Mouse (Mus musculus): ENCODE measurements around the gene St6galnac5. TPM values are rescaled to one million over a fixed set of nuclear protein-coding genes. Genes with fewer than 3 reads are reported as not detected.

The St6galnac5 gene
- polyA plus RNA-seq, 1 experiment from 2014 or later, result 1.5 TPM

- Histone ChIP-seq H3K4me3 (ENCODE audit: low read depth, low read length) (no peak overlapping the region), H3K4me1 (ENCODE audit: control insufficient read depth, insufficient read depth, low read length) (no peaks in the 10 kb centered on the region), H3K36me3 (ENCODE audit: control insufficient read depth, insufficient read depth, low read length) (no peaks in the 10 kb centered on the region), H3K9ac (replicated peaks; ENCODE audit: low read depth, low read length) (no peak overlapping the region), H3K27me3 (ENCODE audit: control insufficient read depth, insufficient read depth, low read length) (no peaks in the 10 kb centered on the region), H3K27ac (ENCODE audit: low read length) (no peak overlapping the region), H3K4me2 (replicated peaks; ENCODE audit: low read depth, low read length) (no peak overlapping the region), H3K9me3 (ENCODE audit: control insufficient read depth, low read depth, low read length) (no peaks in the 10 kb centered on the region)
- 85% methylated on average over 11 of the region's 11 CpGs for WGBS
- no peak for ATAC-seq (ENCODE audit: insufficient number of reproducible peaks, insufficient read depth, low FRiP score, low read depth)
Measured at GRCm38 (mm10) chr3:152947031-152947640, 34.9 kb downstream of the St6galnac5 start.

GRCm38 (mm10) chr3:152944766-152945165 lies 37.3 kb downstream of the St6galnac5 start:
- Histone ChIP-seq H3K27ac (ENCODE audit: low read length) (no peak overlapping the region), H3K9me3 (ENCODE audit: control insufficient read depth, low read depth, low read length) (no peaks in the 10 kb centered on the region), H3K27me3 (ENCODE audit: control insufficient read depth, insufficient read depth, low read length) (no peaks in the 10 kb centered on the region), H3K4me2 (replicated peaks; ENCODE audit: low read depth, low read length) (no peak overlapping the region), H3K9ac (replicated peaks; ENCODE audit: low read depth, low read length) (no peak overlapping the region), H3K4me3 (ENCODE audit: low read depth, low read length) (no peak overlapping the region), H3K36me3 (ENCODE audit: control insufficient read depth, insufficient read depth, low read length) (no peaks in the 10 kb centered on the region), H3K4me1 (ENCODE audit: control insufficient read depth, insufficient read depth, low read length) (no peaks in the 10 kb centered on the region)
- no peak for ATAC-seq (ENCODE audit: insufficient number of reproducible peaks, insufficient read depth, low FRiP score, low read depth)
- WGBS, result 57% methylated on average over 3 of the region's 3 CpGs

- peak; percentile 71; the same call in 1 of the 2 replicates for ATAC-seq (ENCODE audit: insufficient number of reproducible peaks, insufficient read depth, low FRiP score, low read depth)
- Histone ChIP-seq H3K9ac (replicated peaks; ENCODE audit: low read depth, low read length) (no peak overlapping the region), H3K27me3 (ENCODE audit: control insufficient read depth, insufficient read depth, low read length) (no peaks in the 10 kb centered on the region), H3K9me3 (ENCODE audit: control insufficient read depth, low read depth, low read length) (no peaks in the 10 kb centered on the region), H3K36me3 (ENCODE audit: control insufficient read depth, insufficient read depth, low read length) (no peaks in the 10 kb centered on the region), H3K4me2 (replicated peaks; ENCODE audit: low read depth, low read length) (no peak overlapping the region), H3K27ac (ENCODE audit: low read length) (no peak overlapping the region), H3K4me3 (ENCODE audit: low read depth, low read length) (no peak overlapping the region), H3K4me1 (ENCODE audit: control insufficient read depth, insufficient read depth, low read length) (no peaks in the 10 kb centered on the region)
- 69% methylated on average over 11 of the region's 11 CpGs for WGBS
Measured at GRCm38 (mm10) chr3:152942985-152943384, 39.1 kb downstream of the St6galnac5 start.

- Histone ChIP-seq H3K4me1 (ENCODE audit: control insufficient read depth, insufficient read depth, low read length) (no peaks in the 10 kb centered on the region), H3K9ac (replicated peaks; ENCODE audit: low read depth, low read length) (no peak overlapping the region), H3K4me3 (ENCODE audit: low read depth, low read length) (no peak overlapping the region), H3K4me2 (replicated peaks; ENCODE audit: low read depth, low read length) (no peak overlapping the region), H3K9me3 (ENCODE audit: control insufficient read depth, low read depth, low read length) (no peaks in the 10 kb centered on the region), H3K27me3 (ENCODE audit: control insufficient read depth, insufficient read depth, low read length) (no peaks in the 10 kb centered on the region), H3K27ac (ENCODE audit: low read length) (no peak overlapping the region), H3K36me3 (ENCODE audit: control insufficient read depth, insufficient read depth, low read length) (no peaks in the 10 kb centered on the region)
- 73% methylated on average over 5 of the region's 5 CpGs for WGBS
- ATAC-seq (ENCODE audit: insufficient number of reproducible peaks, insufficient read depth, low FRiP score, low read depth), result no peak
Measured at GRCm38 (mm10) chr3:152941671-152942070, 40.4 kb downstream of the St6galnac5 start.

GRCm38 (mm10) chr3:152936313-152936712 lies 45.7 kb downstream of the St6galnac5 start:
- no peaks in the 10 kb centered on the region for H3K4me1 ChIP-seq (ENCODE audit: control insufficient read depth, insufficient read depth, low read length)
- ATAC-seq (ENCODE audit: insufficient number of reproducible peaks, insufficient read depth, low FRiP score, low read depth), result no peak

GRCm38 (mm10) chr3:152933737-152934136 lies 48.3 kb downstream of the St6galnac5 start:
- H3K9ac ChIP-seq (replicated peaks; ENCODE audit: low read depth, low read length), result no peak overlapping the region
- H3K27ac ChIP-seq (ENCODE audit: low read length), result no peak overlapping the region
- no peaks in the 10 kb centered on the region for H3K27me3 ChIP-seq (ENCODE audit: control insufficient read depth, insufficient read depth, low read length)
- no peak overlapping the region for H3K4me3 ChIP-seq (ENCODE audit: low read depth, low read length)
- no peaks in the 10 kb centered on the region for H3K4me1 ChIP-seq (ENCODE audit: control insufficient read depth, insufficient read depth, low read length)
- H3K9me3 ChIP-seq (ENCODE audit: control insufficient read depth, low read depth, low read length), result no peaks in the 10 kb centered on the region
- H3K36me3 ChIP-seq (ENCODE audit: control insufficient read depth, insufficient read depth, low read length), result no peaks in the 10 kb centered on the region
- H3K4me2 ChIP-seq (replicated peaks; ENCODE audit: low read depth, low read length), result no peak overlapping the region
- ATAC-seq (ENCODE audit: insufficient number of reproducible peaks, insufficient read depth, low FRiP score, low read depth), result no peak
- WGBS, result 87% methylated on average over 3 of the region's 3 CpGs

More at GRCm38 (mm10) chr3:152936313-152936712, 45.7 kb downstream of the St6galnac5 start:
- WGBS, result 87% methylated on average over 3 of the region's 3 CpGs
- H3K36me3 ChIP-seq (ENCODE audit: control insufficient read depth, insufficient read depth, low read length), result no peaks in the 10 kb centered on the region
- H3K27ac ChIP-seq (ENCODE audit: low read length), result no peak overlapping the region
- H3K4me2 ChIP-seq (replicated peaks; ENCODE audit: low read depth, low read length), result no peak overlapping the region
- H3K9me3 ChIP-seq (ENCODE audit: control insufficient read depth, low read depth, low read length), result no peaks in the 10 kb centered on the region
- no peaks in the 10 kb centered on the region for H3K27me3 ChIP-seq (ENCODE audit: control insufficient read depth, insufficient read depth, low read length)
- H3K9ac ChIP-seq (replicated peaks; ENCODE audit: low read depth, low read length), result no peak overlapping the region
- H3K4me3 ChIP-seq (ENCODE audit: low read depth, low read length), result no peak overlapping the region

- Histone ChIP-seq H3K27me3 (ENCODE audit: control insufficient read depth, insufficient read depth, low read length) (no peaks in the 10 kb centered on the region), H3K9ac (replicated peaks; ENCODE audit: low read depth, low read length) (no peak overlapping the region), H3K36me3 (ENCODE audit: control insufficient read depth, insufficient read depth, low read length) (no peaks in the 10 kb centered on the region), H3K4me3 (ENCODE audit: low read depth, low read length) (no peak overlapping the region), H3K4me1 (ENCODE audit: control insufficient read depth, insufficient read depth, low read length) (no peaks in the 10 kb centered on the region), H3K27ac (ENCODE audit: low read length) (no peak overlapping the region), H3K4me2 (replicated peaks; ENCODE audit: low read depth, low read length) (no peak overlapping the region), H3K9me3 (ENCODE audit: control insufficient read depth, low read depth, low read length) (no peaks in the 10 kb centered on the region)
- 81% methylated on average over 2 of the region's 2 CpGs for WGBS
- no peak for ATAC-seq (ENCODE audit: insufficient number of reproducible peaks, insufficient read depth, low FRiP score, low read depth)
Measured at GRCm38 (mm10) chr3:152932544-152932943, 49.5 kb downstream of the St6galnac5 start.

- H3K4me3 ChIP-seq (ENCODE audit: low read depth, low read length), result no peak overlapping the region
- no peaks in the 10 kb centered on the region for H3K4me1 ChIP-seq (ENCODE audit: control insufficient read depth, insufficient read depth, low read length)
- WGBS, result 76% methylated on average over 4 of the region's 4 CpGs
- H3K27ac ChIP-seq (ENCODE audit: low read length), result no peak overlapping the region
- no peak overlapping the region for H3K4me2 ChIP-seq (replicated peaks; ENCODE audit: low read depth, low read length)
- no peak for ATAC-seq (ENCODE audit: insufficient number of reproducible peaks, insufficient read depth, low FRiP score, low read depth)
- H3K27me3 ChIP-seq (ENCODE audit: control insufficient read depth, insufficient read depth, low read length), result no peaks in the 10 kb centered on the region
- H3K9me3 ChIP-seq (ENCODE audit: control insufficient read depth, low read depth, low read length), result no peaks in the 10 kb centered on the region
- H3K36me3 ChIP-seq (ENCODE audit: control insufficient read depth, insufficient read depth, low read length), result no peaks in the 10 kb centered on the region
- H3K9ac ChIP-seq (replicated peaks; ENCODE audit: low read depth, low read length), result no peak overlapping the region
Measured at GRCm38 (mm10) chr3:152932096-152932495, 50.0 kb downstream of the St6galnac5 start.

- WGBS, result 84% methylated on average over 3 of the region's 3 CpGs
- Histone ChIP-seq H3K36me3 (ENCODE audit: control insufficient read depth, insufficient read depth, low read length) (no peaks in the 10 kb centered on the region), H3K27ac (ENCODE audit: low read length) (no peak overlapping the region), H3K4me2 (replicated peaks; ENCODE audit: low read depth, low read length) (no peak overlapping the region), H3K9me3 (ENCODE audit: control insufficient read depth, low read depth, low read length) (no peaks in the 10 kb centered on the region), H3K27me3 (ENCODE audit: control insufficient read depth, insufficient read depth, low read length) (no peaks in the 10 kb centered on the region), H3K4me3 (ENCODE audit: low read depth, low read length) (no peak overlapping the region), H3K9ac (replicated peaks; ENCODE audit: low read depth, low read length) (no peak overlapping the region), H3K4me1 (ENCODE audit: control insufficient read depth, insufficient read depth, low read length) (no peaks in the 10 kb centered on the region)
- ATAC-seq (ENCODE audit: insufficient number of reproducible peaks, insufficient read depth, low FRiP score, low read depth), result no peak
Measured at GRCm38 (mm10) chr3:152931354-152931753, 50.7 kb downstream of the St6galnac5 start.
